Comparison of ENCODE assay signal across 9 mouse cellular contexts in genomic region chr11:70368626-70369025, GRCm38 (mm10). TPM values are rescaled to one million over a fixed set of nuclear protein-coding genes. Genes with fewer than 3 reads are reported as not detected.
DNase-seq lines count a peak whose midpoint lies in the region; TF ChIP-seq lines count a peak whose summit lies in the region.
"Not testable (repeated sequence)": the region's sequence is repeated elsewhere in the genome, so short reads cannot be mapped to it uniquely, and the experiment has no call there.
"Had no signal": no experiment of that assay in that cellular context is flagged by ENCODE, and none has a peak within 500 bp of the region (broad histone marks: within the 10 kb centered on the region; RNA-seq: fewer than 3 reads in every experiment).

No protein-coding gene starts in this region.

- H3K27ac ChIP-seq in kidney, adult 2 months (ENCODE audit: insufficient read depth, low read depth, low read length) = not testable (repeated sequence)

- TF ChIP-seq POLR2A in kidney, adult 2 months (IDR thresholded peaks at IDR 0.05; ENCODE audit: low read depth, low read length) = not testable (repeated sequence)

- not testable (repeated sequence) for H3K27me3 ChIP-seq in kidney, adult 2 months (replicated peaks; ENCODE audit: control insufficient read depth, insufficient read depth, low read length)

- not testable (repeated sequence) for H3K4me1 ChIP-seq in kidney, adult 2 months (ENCODE audit: control insufficient read depth, insufficient read depth, low read length)

- TF ChIP-seq CTCF in kidney, adult 2 months (conservative IDR thresholded peaks at IDR 0.05; ENCODE audit: insufficient read depth, insufficient read length, low read depth, low read length) = not testable (repeated sequence)

- WGBS in kidney, adult 2 months = 54% methylated on average over 2 of the region's 2 CpGs

- peak; percentile 35 for DNase-seq in heart, adult 11 months
- peak; percentile 56 for DNase-seq in kidney, adult 2 months
- DNase-seq in kidney, adult 9 months = peak; percentile 69

- not testable (repeated sequence) for H3K4me3 ChIP-seq in kidney, adult 2 months (ENCODE audit: insufficient read depth, low read depth, low read length)

- H3K36me3 ChIP-seq in kidney, adult 2 months (ENCODE audit: control insufficient read depth, insufficient read depth, low read length) = not testable (repeated sequence)

RNA-seq across cellular contexts. Expression of gene Alox15, which starts 16.8 kb away (rescaled TPM):
- 0.16 and 0.72 TPM in 2 replicates for polyA plus RNA-seq in kidney, adult 2 months (2012; rRNA removed)
- polyA plus RNA-seq: C2C12; CD4-positive, CD25-positive, alpha-beta regulatory T cell, adult 4 months; G1E; Patski had no signal

RNA-seq across cellular contexts. Expression of gene Pelp1, which starts 41.2 kb away (rescaled TPM):
- polyA plus RNA-seq in kidney, adult 2 months (2012; rRNA removed) = 12.4 and 12.9 TPM in 2 replicates

RNA-seq across cellular contexts. Expression of gene Alox12e, which starts 46.2 kb away (rescaled TPM):
- polyA plus RNA-seq in kidney, adult 2 months (2012; rRNA removed) = 0.07 TPM in 1 of 2 replicates, not detected in the other
- polyA plus RNA-seq: activated CD4-positive, CD25-positive, alpha-beta regulatory T cell, adult 4 months; brain, embryonic 14.5 days; CD4-positive, CD25-positive, alpha-beta regulatory T cell, adult 4 months; G1E; Patski had no signal
